Mouse (Mus musculus) layer of hippocampus, postnatal 14 days (tissue): ENCODE data around the gene Eno1. TPM values are rescaled to one million over a fixed set of nuclear protein-coding genes. Genes with fewer than 3 reads are reported as not detected.

Experiments
- DNase-seq, 2 experiments: peaks; one replicate each; pipeline ENCODE4 v3.0.0; 2021 to 2022; ENCODE audit warnings: low spot score in 2 of 2, mixed read lengths in 1 of 2
- total RNA-seq, 2 experiments: library from RNA; stranded (reverse); gene quantifications; 2 replicates each; pipeline ENCODE4 v1.2.3; 2021

The Eno1 gene
- total RNA-seq, 2 experiments from 2014 or later = 395 to 425 TPM

- no peak for DNase-seq
These were observed 10.8 kb upstream of the Eno1 start for GRCm38 (mm10) chr4:150225700-150226099.

GRCm38 (mm10) chr4:150226818-150227688 is 9.5 kb upstream of the Eno1 start:
- peak; percentile 67 to 94 for DNase-seq

- DNase-seq = no peak
These were observed 7.8 kb upstream of the Eno1 start for GRCm38 (mm10) chr4:150228581-150229348.

GRCm38 (mm10) chr4:150229747-150230390 is 6.7 kb upstream of the Eno1 start:
- DNase-seq = no peak

GRCm38 (mm10) chr4:150230460-150231407 is 5.8 kb upstream of the Eno1 start:
- DNase-seq = no peak

GRCm38 (mm10) chr4:150231871-150232270 is 4.7 kb upstream of the Eno1 start:
- no peak for DNase-seq

GRCm38 (mm10) chr4:150234599-150235327 is 1.8 kb upstream of the Eno1 start:
- no peak for DNase-seq

- no peak for DNase-seq
These were observed 936 bp upstream of the Eno1 start for GRCm38 (mm10) chr4:150235585-150235984.

GRCm38 (mm10) chr4:150236031-150236430 is 490 bp upstream of the Eno1 start:
- DNase-seq = no peak

- no peak for DNase-seq
These were observed 1.3 kb downstream of the Eno1 start for GRCm38 (mm10) chr4:150237636-150238361.

- DNase-seq = no peak
These were observed 2.0 kb downstream of the Eno1 start for GRCm38 (mm10) chr4:150238433-150239086.

- DNase-seq = no peak
These were observed 2.6 kb downstream of the Eno1 start for GRCm38 (mm10) chr4:150239087-150239480.

GRCm38 (mm10) chr4:150239503-150239902 is 3.0 kb downstream of the Eno1 start:
- DNase-seq = no peak

GRCm38 (mm10) chr4:150239951-150240368 is 3.4 kb downstream of the Eno1 start:
- DNase-seq = peak in 1 of 2 experiments; percentile 90

- DNase-seq = no peak
These were observed 3.9 kb downstream of the Eno1 start for GRCm38 (mm10) chr4:150240381-150240886.

GRCm38 (mm10) chr4:150241708-150242107 is 5.2 kb downstream of the Eno1 start:
- no peak for DNase-seq

GRCm38 (mm10) chr4:150242745-150243144 is 6.2 kb downstream of the Eno1 start:
- DNase-seq = no peak

GRCm38 (mm10) chr4:150245876-150246275 is 9.4 kb downstream of the Eno1 start:
- DNase-seq = no peak
